Mouse (Mus musculus): ENCODE results near the gene Gpc5. TPM values are rescaled to one million over a fixed set of nuclear protein-coding genes. Genes with fewer than 3 reads are reported as not detected.

Gpc5 gene
- polyA plus RNA-seq, 1 experiment from 2014 or later = 15.4 TPM

DNA sequence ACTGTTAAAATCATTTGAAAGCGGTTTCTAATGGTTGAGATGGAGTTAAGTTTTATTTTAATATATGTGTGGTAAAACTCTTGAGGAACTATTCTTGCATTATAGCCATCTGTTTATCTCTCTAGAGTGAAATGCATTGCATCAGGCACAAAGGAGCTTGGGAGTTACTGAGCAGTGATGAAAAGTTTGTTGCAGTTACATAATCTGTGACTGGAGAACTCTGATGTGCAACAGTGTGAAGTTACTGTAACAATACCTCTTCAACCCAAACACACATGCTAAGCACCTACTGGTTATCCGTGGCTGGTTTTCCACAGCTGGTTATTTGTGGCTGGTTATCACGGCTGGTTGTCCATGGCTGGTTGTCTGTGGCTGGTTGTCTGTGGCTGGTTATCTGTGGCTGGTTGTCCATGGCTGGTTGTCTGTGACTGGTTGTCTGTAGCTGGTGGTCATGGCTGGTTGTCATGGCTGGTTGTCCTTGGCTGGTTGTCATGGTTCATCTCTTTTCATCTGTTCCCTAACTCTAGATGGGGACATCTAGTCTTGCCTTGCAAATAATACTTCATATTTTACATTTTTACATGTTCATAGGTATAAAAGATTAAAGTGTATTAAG, 273.4 kb downstream of the Gpc5 start:
- 91% methylated on average over 3 of the region's 3 CpGs for WGBS
- Histone ChIP-seq H3K9ac (ENCODE audit: low read depth, low read length) (no peak overlapping the region), H3K4me3 (ENCODE audit: low read length) (no peak overlapping the region), H3K9me3 (ENCODE audit: control insufficient read depth, low read length) (no peaks in the 10 kb centered on the region), H3K4me2 (ENCODE audit: low read length) (no peak overlapping the region), H3K27me3 (replicated peaks; ENCODE audit: control insufficient read depth, insufficient read depth, low read length) (no peaks in the 10 kb centered on the region), H3K4me1 (ENCODE audit: control insufficient read depth, insufficient read depth, low read depth, low read length) (no peaks in the 10 kb centered on the region), H3K36me3 (ENCODE audit: control insufficient read depth, insufficient read depth, low read length) (no peaks in the 10 kb centered on the region), H3K27ac (ENCODE audit: low read depth, low read length) (no peak overlapping the region)
- ATAC-seq = no peak

DNA sequence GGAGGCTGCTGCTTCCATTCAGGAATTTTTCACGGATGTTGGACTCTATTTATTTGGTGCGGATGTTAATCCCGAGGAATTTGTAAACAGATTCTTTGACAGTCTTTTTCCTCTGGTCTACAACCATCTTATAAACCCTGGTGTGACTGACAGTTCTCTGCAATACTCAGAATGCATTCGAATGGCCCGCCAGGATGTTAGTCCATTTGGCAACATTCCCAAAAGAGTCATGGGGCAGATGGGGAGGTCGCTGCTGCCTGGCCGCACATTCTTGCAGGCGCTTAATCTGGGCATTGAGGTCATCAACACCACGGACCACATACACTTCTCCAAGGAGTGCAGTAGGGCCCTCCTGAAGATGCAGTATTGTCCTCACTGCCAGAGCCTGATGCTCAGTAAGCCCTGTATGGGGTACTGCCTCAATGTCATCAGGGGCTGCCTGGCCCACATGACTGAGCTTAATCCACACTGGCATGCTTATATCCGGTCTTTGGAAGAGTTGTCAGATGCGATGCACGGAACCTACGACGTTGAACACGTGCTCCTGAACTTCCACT, 277.7 kb downstream of the Gpc5 start:
- H3K36me3 ChIP-seq (ENCODE audit: control insufficient read depth, insufficient read depth, low read length) = no peaks in the 10 kb centered on the region
- H3K4me1 ChIP-seq (ENCODE audit: control insufficient read depth, insufficient read depth, low read depth, low read length) = no peaks in the 10 kb centered on the region
- no peak overlapping the region for H3K4me3 ChIP-seq (ENCODE audit: low read length)
- H3K27me3 ChIP-seq (replicated peaks; ENCODE audit: control insufficient read depth, insufficient read depth, low read length) = no peaks in the 10 kb centered on the region
- H3K9me3 ChIP-seq (ENCODE audit: control insufficient read depth, low read length) = no peaks in the 10 kb centered on the region
- no peak for ATAC-seq
- no peak overlapping the region for H3K9ac ChIP-seq (ENCODE audit: low read depth, low read length)
- no peak overlapping the region for H3K4me2 ChIP-seq (ENCODE audit: low read length)
- no peak overlapping the region for H3K27ac ChIP-seq (ENCODE audit: low read depth, low read length)
- WGBS = 76% methylated on average over 15 of the region's 15 CpGs

DNA sequence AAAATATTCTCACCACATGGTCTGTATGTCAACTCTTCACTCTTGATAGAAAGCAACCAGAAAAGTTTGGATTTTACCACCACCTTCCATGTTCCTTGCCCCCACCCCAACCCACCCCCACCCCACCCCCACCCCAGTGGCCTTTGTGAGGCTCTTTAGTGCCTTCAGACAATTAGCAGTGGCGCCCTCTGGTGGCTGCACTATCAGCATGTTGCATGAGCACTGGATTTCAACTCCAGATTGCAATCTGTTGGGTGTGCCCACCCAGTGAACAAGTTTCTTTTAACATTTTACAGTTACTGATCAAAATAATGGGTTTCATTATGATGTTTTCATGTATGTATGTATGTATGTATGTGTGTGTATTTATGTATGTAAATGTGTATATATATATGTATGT, 279.1 kb downstream of the Gpc5 start:
- no peaks in the 10 kb centered on the region for H3K27me3 ChIP-seq (replicated peaks; ENCODE audit: control insufficient read depth, insufficient read depth, low read length)
- no peak for ATAC-seq
- no peaks in the 10 kb centered on the region for H3K9me3 ChIP-seq (ENCODE audit: control insufficient read depth, low read length)
- WGBS = 6% methylated on average over 1 of the region's 1 CpGs
- H3K4me3 ChIP-seq (ENCODE audit: low read length) = no peak overlapping the region
- H3K36me3 ChIP-seq (ENCODE audit: control insufficient read depth, insufficient read depth, low read length) = no peaks in the 10 kb centered on the region
- H3K9ac ChIP-seq (ENCODE audit: low read depth, low read length) = no peak overlapping the region
- no peak overlapping the region for H3K4me2 ChIP-seq (ENCODE audit: low read length)
- no peaks in the 10 kb centered on the region for H3K4me1 ChIP-seq (ENCODE audit: control insufficient read depth, insufficient read depth, low read depth, low read length)
- no peak overlapping the region for H3K27ac ChIP-seq (ENCODE audit: low read depth, low read length)

DNA sequence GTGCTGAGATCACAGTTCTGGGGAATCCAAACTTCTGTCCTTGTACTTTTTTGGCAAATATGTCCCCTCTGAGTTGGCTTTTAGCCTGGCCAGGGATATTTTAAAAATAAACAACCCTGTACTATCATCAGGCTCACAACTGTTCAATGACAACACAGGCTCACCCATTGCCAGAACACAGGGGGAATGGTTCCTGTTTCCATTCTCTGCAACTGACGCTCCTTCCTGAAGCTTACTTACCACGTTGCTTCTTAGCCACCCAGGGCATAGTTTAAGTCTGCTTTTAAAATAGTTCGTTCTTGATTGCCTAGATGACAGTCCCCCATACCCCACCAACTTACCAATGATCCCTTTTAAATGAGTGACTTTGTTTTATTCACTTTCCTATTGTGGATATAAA, 299.8 kb downstream of the Gpc5 start:
- H3K9ac ChIP-seq (ENCODE audit: low read depth, low read length) = no peak overlapping the region
- H3K27ac ChIP-seq (ENCODE audit: low read depth, low read length) = no peak overlapping the region
- H3K4me3 ChIP-seq (ENCODE audit: low read length) = no peak overlapping the region
- H3K36me3 ChIP-seq (ENCODE audit: control insufficient read depth, insufficient read depth, low read length) = no peaks in the 10 kb centered on the region
- 76% methylated on average over 3 of the region's 3 CpGs for WGBS
- H3K9me3 ChIP-seq (ENCODE audit: control insufficient read depth, low read length) = no peaks in the 10 kb centered on the region
- H3K27me3 ChIP-seq (replicated peaks; ENCODE audit: control insufficient read depth, insufficient read depth, low read length) = no peaks in the 10 kb centered on the region
- no peak for ATAC-seq
- no peaks in the 10 kb centered on the region for H3K4me1 ChIP-seq (ENCODE audit: control insufficient read depth, insufficient read depth, low read depth, low read length)
- H3K4me2 ChIP-seq (ENCODE audit: low read length) = no peak overlapping the region

GRCm38 (mm10) chr14:115392894-115393524, 301.0 kb downstream of the Gpc5 start:
- H3K4me2 ChIP-seq (ENCODE audit: low read length) = no peak overlapping the region
- no peak overlapping the region for H3K4me3 ChIP-seq (ENCODE audit: low read length)
- no peaks in the 10 kb centered on the region for H3K9me3 ChIP-seq (ENCODE audit: control insufficient read depth, low read length)
- no peak overlapping the region for H3K27ac ChIP-seq (ENCODE audit: low read depth, low read length)
- H3K36me3 ChIP-seq (ENCODE audit: control insufficient read depth, insufficient read depth, low read length) = no peaks in the 10 kb centered on the region
- no peaks in the 10 kb centered on the region for H3K27me3 ChIP-seq (replicated peaks; ENCODE audit: control insufficient read depth, insufficient read depth, low read length)
- H3K4me1 ChIP-seq (ENCODE audit: control insufficient read depth, insufficient read depth, low read depth, low read length) = no peaks in the 10 kb centered on the region
- WGBS = 55% methylated on average over 14 of the region's 14 CpGs
- peak; percentile 56 for ATAC-seq
- H3K9ac ChIP-seq (ENCODE audit: low read depth, low read length) = no peak overlapping the region

- H3K4me3 ChIP-seq (ENCODE audit: low read length) = no peak overlapping the region
- H3K27ac ChIP-seq (ENCODE audit: low read depth, low read length) = no peak overlapping the region
- H3K36me3 ChIP-seq (ENCODE audit: control insufficient read depth, insufficient read depth, low read length) = no peaks in the 10 kb centered on the region
- no peak overlapping the region for H3K9ac ChIP-seq (ENCODE audit: low read depth, low read length)
- H3K4me2 ChIP-seq (ENCODE audit: low read length) = no peak overlapping the region
- WGBS = 29% methylated on average over 5 of the region's 5 CpGs
- no peaks in the 10 kb centered on the region for H3K27me3 ChIP-seq (replicated peaks; ENCODE audit: control insufficient read depth, insufficient read depth, low read length)
- H3K4me1 ChIP-seq (ENCODE audit: control insufficient read depth, insufficient read depth, low read depth, low read length) = no peaks in the 10 kb centered on the region; the same call in 1 of the 2 replicates
- H3K9me3 ChIP-seq (ENCODE audit: control insufficient read depth, low read length) = no peaks in the 10 kb centered on the region
- peak; percentile 82 for ATAC-seq
Measured at GRCm38 (mm10) chr14:115406596-115406995, 314.6 kb downstream of the Gpc5 start.

DNA sequence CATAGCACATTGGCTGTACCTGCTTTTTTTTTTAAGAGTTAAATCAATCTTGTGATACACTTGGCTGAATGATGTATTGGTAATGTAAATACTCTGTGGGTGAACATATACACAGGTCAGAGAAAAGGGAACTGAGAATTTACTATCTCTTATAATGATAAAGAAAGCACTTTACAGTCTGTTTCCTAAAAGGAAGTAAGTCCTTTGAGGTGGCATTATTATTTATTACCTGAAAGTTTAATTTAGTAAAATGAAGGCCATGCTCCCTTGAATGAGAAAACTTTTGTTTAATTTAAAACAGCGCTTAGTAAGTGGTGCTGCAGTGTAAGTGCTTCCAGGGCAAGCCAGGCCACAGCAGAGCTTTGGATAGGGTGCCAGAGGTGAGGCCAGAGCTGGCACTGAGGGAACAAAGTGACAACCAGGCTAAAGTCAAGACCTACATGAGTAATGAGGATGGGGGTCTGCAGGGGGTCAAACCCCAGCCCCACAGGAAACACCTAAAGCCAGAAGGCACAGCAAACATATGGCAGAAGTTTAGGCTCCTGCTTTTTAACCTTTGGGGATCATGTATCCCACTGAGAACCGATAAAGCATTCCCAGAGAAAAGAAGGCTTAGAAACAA, 315.4 kb downstream of the Gpc5 start:
- H3K27me3 ChIP-seq (replicated peaks; ENCODE audit: control insufficient read depth, insufficient read depth, low read length) = no peaks in the 10 kb centered on the region
- no peak overlapping the region for H3K4me2 ChIP-seq (ENCODE audit: low read length)
- no peak overlapping the region for H3K9ac ChIP-seq (ENCODE audit: low read depth, low read length)
- no peaks in the 10 kb centered on the region; the same call in 1 of the 2 replicates for H3K4me1 ChIP-seq (ENCODE audit: control insufficient read depth, insufficient read depth, low read depth, low read length)
- WGBS = 63% methylated on average over 2 of the region's 2 CpGs
- no peaks in the 10 kb centered on the region for H3K9me3 ChIP-seq (ENCODE audit: control insufficient read depth, low read length)
- H3K4me3 ChIP-seq (ENCODE audit: low read length) = no peak overlapping the region
- ATAC-seq = no peak
- H3K27ac ChIP-seq (ENCODE audit: low read depth, low read length) = no peak overlapping the region
- no peaks in the 10 kb centered on the region for H3K36me3 ChIP-seq (ENCODE audit: control insufficient read depth, insufficient read depth, low read length)

DNA sequence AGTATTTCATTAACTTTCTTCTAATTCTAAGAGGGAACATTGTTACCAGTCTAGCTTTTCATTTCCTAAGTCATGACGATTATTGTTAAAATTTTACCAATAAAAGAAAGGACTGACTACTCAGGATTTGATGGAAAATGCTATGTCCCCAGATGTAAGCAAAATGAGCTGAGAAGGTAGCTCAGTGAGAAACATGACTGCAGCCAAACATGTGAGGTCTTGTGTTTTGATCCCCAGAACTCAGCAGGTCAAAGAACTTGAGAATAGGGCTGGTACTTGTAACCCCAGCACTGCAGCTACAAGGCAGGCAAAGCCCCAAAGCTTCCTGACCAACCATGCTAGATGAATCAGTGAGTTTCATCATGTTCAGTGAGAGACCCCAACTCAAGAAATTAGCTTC, 318.9 kb downstream of the Gpc5 start:
- 86% methylated on average over 1 of the region's 1 CpGs for WGBS
- H3K36me3 ChIP-seq (ENCODE audit: control insufficient read depth, insufficient read depth, low read length) = no peaks in the 10 kb centered on the region

DNA sequence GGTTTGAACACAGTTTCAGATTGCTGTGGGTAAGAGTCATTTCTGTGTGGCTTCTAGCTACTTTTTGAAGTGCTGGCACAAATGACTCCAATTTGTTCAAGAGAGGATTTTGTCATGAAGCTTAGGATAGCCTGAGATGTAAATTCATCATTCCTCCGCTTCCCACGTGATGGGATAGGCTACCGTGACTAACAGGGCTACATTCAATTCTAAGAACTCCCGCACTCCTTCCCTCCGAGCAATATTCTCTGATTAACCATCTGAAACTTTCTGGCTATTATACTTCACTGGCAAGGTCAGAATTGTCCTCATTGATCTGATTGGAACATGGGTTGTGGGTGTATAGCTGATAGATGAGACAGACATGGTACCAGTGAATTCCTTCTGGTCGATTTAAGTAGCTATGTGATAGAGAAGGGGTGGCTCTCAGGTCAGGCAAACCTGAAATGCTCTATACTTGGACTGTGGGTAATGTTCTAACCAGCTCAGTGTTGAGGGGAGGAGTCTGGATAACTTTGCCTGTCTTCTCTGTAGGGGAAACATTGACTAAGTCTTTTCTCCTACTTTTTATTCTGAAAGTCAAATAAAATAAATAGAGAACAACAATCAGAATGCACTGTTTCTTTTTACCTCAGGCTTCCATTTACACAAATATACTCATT, 319.6 kb downstream of the Gpc5 start:
- H3K9ac ChIP-seq (ENCODE audit: low read depth, low read length) = no peak overlapping the region
- no peaks in the 10 kb centered on the region; the same call in 1 of the 2 replicates for H3K4me1 ChIP-seq (ENCODE audit: control insufficient read depth, insufficient read depth, low read depth, low read length)
- H3K36me3 ChIP-seq (ENCODE audit: control insufficient read depth, insufficient read depth, low read length) = no peaks in the 10 kb centered on the region
- no peak overlapping the region for H3K27ac ChIP-seq (ENCODE audit: low read depth, low read length)
- WGBS = 46% methylated on average over 6 of the region's 6 CpGs
- no peak overlapping the region for H3K4me2 ChIP-seq (ENCODE audit: low read length)
- H3K9me3 ChIP-seq (ENCODE audit: control insufficient read depth, low read length) = no peaks in the 10 kb centered on the region
- no peak for ATAC-seq
- H3K27me3 ChIP-seq (replicated peaks; ENCODE audit: control insufficient read depth, insufficient read depth, low read length) = no peaks in the 10 kb centered on the region
- H3K4me3 ChIP-seq (ENCODE audit: low read length) = no peak overlapping the region

More for the DNA sequence above, 318.9 kb downstream of the Gpc5 start:
- H3K9ac ChIP-seq (ENCODE audit: low read depth, low read length) = no peak overlapping the region
- no peak overlapping the region for H3K4me3 ChIP-seq (ENCODE audit: low read length)
- no peaks in the 10 kb centered on the region; the same call in 1 of the 2 replicates for H3K4me1 ChIP-seq (ENCODE audit: control insufficient read depth, insufficient read depth, low read depth, low read length)
- no peak overlapping the region for H3K27ac ChIP-seq (ENCODE audit: low read depth, low read length)
- H3K4me2 ChIP-seq (ENCODE audit: low read length) = no peak overlapping the region
- H3K27me3 ChIP-seq (replicated peaks; ENCODE audit: control insufficient read depth, insufficient read depth, low read length) = no peaks in the 10 kb centered on the region
- no peaks in the 10 kb centered on the region for H3K9me3 ChIP-seq (ENCODE audit: control insufficient read depth, low read length)
- no peak for ATAC-seq

Measured in hindbrain, embryonic 16.5 days (tissue).